Mouse (Mus musculus) large intestine, adult 2 months (tissue): Measurements from ENCODE around the gene Prpf39. TPM values are rescaled to one million over a fixed set of nuclear protein-coding genes. Genes with fewer than 3 reads are reported as not detected.

Experiments
- DNase-seq: peaks from one replicate; pipeline ENCODE4 v3.0.0-alpha.2; 2012; ENCODE audit warnings: low read depth, low spot score
- WGBS: fragments of 180-500 bp; shearing (Covaris S2); methylation state at CpG from one replicate; pipeline ENCODE4 v1.1.7; 2018; 5-methylcytosine and 5-hydroxymethylcytosine counted together
- polyA plus RNA-seq: library from polyadenylated mRNA; depleted of rRNA; stranded (reverse); fragments of >200 nt; gene quantifications from 2 replicates; pipeline ENCODE4 v1.2.3, GENCODE M21; 2012; rRNA removed

The Prpf39 gene
- polyA plus RNA-seq, result 2.8 and 7.1 TPM in 2 replicates

- peak; percentile 57 for DNase-seq
- WGBS, result under 1% methylated on average over 56 of the region's 65 CpGs
These were observed at the start of gene Prpf39 for GRCm38 (mm10) chr12:65036190-65036870. Gene Prpf39, plus strand, starts transcription at chr12:65036333.

- WGBS, result 86% methylated on average over 3 of the region's 3 CpGs
- no peak for DNase-seq
These were observed 28.4 kb upstream of the Prpf39 start for GRCm38 (mm10) chr12:65007725-65008124.

- 96% methylated on average over 6 of the region's 6 CpGs for WGBS
- no peak for DNase-seq
These were observed 13.3 kb upstream of the Prpf39 start for GRCm38 (mm10) chr12:65022842-65023241.

- WGBS, result 48% methylated on average over 8 of the region's 8 CpGs
These were observed 319 bp upstream of the Prpf39 start for GRCm38 (mm10) chr12:65035839-65036189.

GRCm38 (mm10) chr12:65036892-65037545 lies 886 bp downstream of the Prpf39 start:
- WGBS, result 5% methylated on average over 18 of the region's 18 CpGs
- DNase-seq, result no peak

More at GRCm38 (mm10) chr12:65035839-65036189, 319 bp upstream of the Prpf39 start:
- no peak for DNase-seq

- WGBS, result 1% methylated on average over 4 of the region's 4 CpGs
- DNase-seq, result peak; percentile 62
These were observed 1.4 kb downstream of the Prpf39 start for GRCm38 (mm10) chr12:65037546-65037937.

GRCm38 (mm10) chr12:65048799-65049198 lies 12.7 kb downstream of the Prpf39 start:
- no peak for DNase-seq

- 73% methylated on average over 2 of the region's 2 CpGs for WGBS
- DNase-seq, result no peak
These were observed 22.1 kb downstream of the Prpf39 start for GRCm38 (mm10) chr12:65058203-65058602.

- no peak for DNase-seq
These were observed 24.9 kb downstream of the Prpf39 start for GRCm38 (mm10) chr12:65061082-65061481.

GRCm38 (mm10) chr12:65065241-65065640 lies 29.1 kb downstream of the Prpf39 start:
- WGBS, result 37% methylated on average over 2 of the region's 2 CpGs
- DNase-seq, result no peak

- DNase-seq, result no peak
- WGBS, result 35% methylated on average over 3 of the region's 3 CpGs
These were observed 30.1 kb downstream of the Prpf39 start for GRCm38 (mm10) chr12:65066234-65066633.

- DNase-seq, result no peak
- WGBS, result 53% methylated on average over 4 of the region's 4 CpGs
These were observed 32.3 kb downstream of the Prpf39 start for GRCm38 (mm10) chr12:65068409-65068808.

- no peak for DNase-seq
- WGBS, result 5% methylated on average over 21 of the region's 21 CpGs
These were observed 36.9 kb downstream of the Prpf39 start for GRCm38 (mm10) chr12:65072911-65073610.

- DNase-seq, result peak; percentile 88
- WGBS, result under 1% methylated on average over 49 of the region's 49 CpGs
These were observed 37.6 kb downstream of the Prpf39 start, which contains the start of gene Fkbp3 for GRCm38 (mm10) chr12:65073611-65074178. Gene Fkbp3, minus strand, starts transcription at chr12:65074007.

GRCm38 (mm10) chr12:65074651-65075050 lies 38.5 kb downstream of the Prpf39 start:
- no peak for DNase-seq
- 18% methylated on average over 7 of the region's 7 CpGs for WGBS

- WGBS, result 2% methylated on average over 39 of the region's 39 CpGs
- DNase-seq, result peak; percentile 62
These were observed 39.1 kb downstream of the Prpf39 start, which contains the start of gene Fancm for GRCm38 (mm10) chr12:65075085-65075732. Gene Fancm, plus strand, starts transcription at chr12:65075603.

GRCm38 (mm10) chr12:65075733-65076310 lies 39.7 kb downstream of the Prpf39 start:
- under 1% methylated on average over 41 of the region's 41 CpGs for WGBS
- DNase-seq, result no peak

GRCm38 (mm10) chr12:65076906-65077305 lies 40.8 kb downstream of the Prpf39 start:
- DNase-seq, result no peak
- WGBS, result 81% methylated on average over 9 of the region's 9 CpGs

- 95% methylated on average over 1 of the region's 1 CpGs for WGBS
These were observed 72.6 kb downstream of the Prpf39 start for GRCm38 (mm10) chr12:65108746-65109145.

More at GRCm38 (mm10) chr12:65108746-65109145, 72.6 kb downstream of the Prpf39 start:
- DNase-seq, result no peak
